Mouse (Mus musculus) MEL (cell line): Measurements from ENCODE around the gene Dtx3. TPM values are rescaled to one million over a fixed set of nuclear protein-coding genes. Genes with fewer than 3 reads are reported as not detected.

Source experiments
- DNase-seq: peaks from one replicate; pipeline ENCODE4 v3.0.0; 2011; ENCODE audit warnings: low read depth, low spot score
- H3K27ac ChIP-seq: 2 replicates; pipeline ENCODE4 v1.5.1; 2012; ENCODE audit warnings: low read depth, mild to moderate bottlenecking, control low read depth, low read length, moderate library complexity; ENCODE audit not compliant: control insufficient read depth
- H3K27me3 ChIP-seq, 2 experiments: fragments of 150-350 bp in 1 of 2; sonication (generic) in 1 of 2; 2 replicates each; pipeline ENCODE4 v1.6.1; 2012; ENCODE audit warnings: low read length in 2 of 2, mild to moderate bottlenecking in 2 of 2, improper control_type of control experiment in 1 of 2, moderate library complexity in 1 of 2; ENCODE audit not compliant: insufficient read depth in 2 of 2, control insufficient read depth in 1 of 2
- H3K36me3 ChIP-seq, 2 experiments: 2 replicates each; pipeline ENCODE4 v1.6.1; 2012 to 2014; ENCODE audit warnings: low read length in 2 of 2, improper control_type of control experiment in 1 of 2, inconsistent platforms in 1 of 2, mild to moderate bottlenecking in 1 of 2; ENCODE audit not compliant: insufficient read depth in 2 of 2, control insufficient read depth in 1 of 2
- H3K4me1 ChIP-seq, 2 experiments: fragments of 150-350 bp in 1 of 2; sonication (generic) in 1 of 2; 2 replicates each; pipeline ENCODE4 v1.6.1; 2012; ENCODE audit warnings: low read length in 2 of 2, improper control_type of control experiment in 1 of 2, mild to moderate bottlenecking in 1 of 2; ENCODE audit not compliant: insufficient read depth in 2 of 2, control insufficient read depth in 1 of 2
- H3K4me3 ChIP-seq, 2 experiments: fragments of 150-350 bp in 1 of 2; sonication (generic) in 1 of 2; 2 replicates each; pipeline ENCODE4 v1.5.1; 2012; ENCODE audit warnings: low read depth in 2 of 2, low read length in 2 of 2, mild to moderate bottlenecking in 2 of 2, moderate library complexity in 2 of 2, control low read depth in 1 of 2, improper control_type of control experiment in 1 of 2; ENCODE audit not compliant: control insufficient read depth in 1 of 2, insufficient read depth in 1 of 2
- H3K79me2 ChIP-seq: 2 replicates; pipeline ENCODE4 v1.6.1; 2012; ENCODE audit warnings: mild to moderate bottlenecking, low read length, moderate library complexity; ENCODE audit not compliant: control insufficient read depth, poor library complexity, insufficient read depth
- H3K9ac ChIP-seq: 2 replicates; pipeline ENCODE4 v1.6.1; 2012; ENCODE audit warnings: low read depth, mild to moderate bottlenecking, control low read depth, low read length, moderate library complexity; ENCODE audit not compliant: control insufficient read depth, poor library complexity, severe bottlenecking
- H3K9me3 ChIP-seq: fragments of 150-350 bp; sonication (generic); replicated peaks from 2 replicates; pipeline ENCODE4 v1.6.1; 2012; ENCODE audit warnings: mild to moderate bottlenecking, low read length, improper control_type of control experiment, moderate library complexity; ENCODE audit not compliant: insufficient read depth
- BHLHE40 ChIP-seq: IDR thresholded peaks from 2 replicates; pipeline ENCODE4 v1.6.1; 2012; ENCODE audit warnings: low read depth, mild to moderate bottlenecking, inconsistent platforms, low read length, improper control_type of control experiment, borderline replicate concordance
- CTCF ChIP-seq, 3 experiments: IDR thresholded peaks in 2 of 3; conservative IDR thresholded peaks in 1 of 3; 2 replicates each; pipeline ENCODE4 v1.5.1; 2011 to 2012; ENCODE audit warnings: low read length in 3 of 3, low read depth in 2 of 3, mild to moderate bottlenecking in 2 of 3, improper control_type of control experiment in 1 of 3, inconsistent platforms in 1 of 3, mixed read lengths in 1 of 3, moderate library complexity in 1 of 3; ENCODE audit not compliant: control insufficient read depth in 1 of 3, insufficient read depth in 1 of 3, poor library complexity in 1 of 3, severe bottlenecking in 1 of 3
- E2F4 ChIP-seq: IDR thresholded peaks from 2 replicates; pipeline ENCODE4 v1.6.1; 2011; ENCODE audit warnings: low read depth, low read length, improper control_type of control experiment, borderline replicate concordance
- EP300 ChIP-seq, 2 experiments: IDR thresholded peaks; 2 replicates each; pipeline ENCODE4 v1.6.1; 2011; ENCODE audit warnings: improper control_type of control experiment in 2 of 2, low read length in 2 of 2, low read depth in 1 of 2, mild to moderate bottlenecking in 1 of 2
- MAZ ChIP-seq: IDR thresholded peaks from 2 replicates; pipeline ENCODE4 v1.6.1; 2012; ENCODE audit warnings: low read depth, mild to moderate bottlenecking, inconsistent platforms, low read length, improper control_type of control experiment
- MEF2A ChIP-seq: IDR thresholded peaks from 2 replicates; pipeline ENCODE4 v1.6.1; 2014; ENCODE audit warnings: low read depth, mild to moderate bottlenecking, inconsistent platforms, low read length, improper control_type of control experiment; ENCODE audit not compliant: poor library complexity, insufficient replicate concordance, severe bottlenecking; ENCODE audit errors: extremely low read depth
- MXI1 ChIP-seq: IDR thresholded peaks from 2 replicates; pipeline ENCODE4 v1.6.1; 2011; ENCODE audit warnings: mild to moderate bottlenecking, low read depth, low read length, improper control_type of control experiment
- MYC ChIP-seq: IDR thresholded peaks from 2 replicates; pipeline ENCODE4 v1.6.1; 2011; ENCODE audit warnings: low read depth, mild to moderate bottlenecking, low read length, improper control_type of control experiment, moderate library complexity
- NELFE ChIP-seq: IDR thresholded peaks from 2 replicates; pipeline ENCODE4 v1.6.1; 2011; ENCODE audit warnings: low read depth, low read length, improper control_type of control experiment
- NRF1 ChIP-seq: IDR thresholded peaks from 2 replicates; pipeline ENCODE4 v1.6.1; 2014; ENCODE audit warnings: low read depth, mild to moderate bottlenecking, inconsistent platforms, low read length, improper control_type of control experiment, moderate library complexity; ENCODE audit not compliant: poor library complexity, insufficient read depth, severe bottlenecking
- POLR2A ChIP-seq, 2 experiments: IDR thresholded peaks; 2 replicates each; pipeline ENCODE4 v1.6.1; 2011 to 2012; ENCODE audit warnings: low read length in 2 of 2, mild to moderate bottlenecking in 2 of 2, control low read depth in 1 of 2, improper control_type of control experiment in 1 of 2, low read depth in 1 of 2, moderate library complexity in 1 of 2; ENCODE audit not compliant: control insufficient read depth in 1 of 2, insufficient read depth in 1 of 2, poor library complexity in 1 of 2
- POLR2AphosphoS5 ChIP-seq: IDR thresholded peaks from 2 replicates; pipeline ENCODE4 v1.6.1; 2012; ENCODE audit warnings: low read depth, borderline replicate concordance, mild to moderate bottlenecking, inconsistent platforms, low read length, moderate library complexity, mixed read lengths
- RAD21 ChIP-seq: IDR thresholded peaks from 2 replicates; pipeline ENCODE4 v1.6.1; 2011; ENCODE audit warnings: mild to moderate bottlenecking, low read depth, low read length, improper control_type of control experiment
- RCOR1 ChIP-seq: IDR thresholded peaks from 2 replicates; pipeline ENCODE4 v1.6.1; 2012; ENCODE audit warnings: low read depth, mild to moderate bottlenecking, inconsistent platforms, low read length, improper control_type of control experiment
- SIN3A ChIP-seq: IDR thresholded peaks from 2 replicates; pipeline ENCODE4 v1.6.1; 2012; ENCODE audit warnings: low read length, improper control_type of control experiment, inconsistent platforms
- SMC3 ChIP-seq: IDR thresholded peaks from 2 replicates; pipeline ENCODE4 v1.6.1; 2011; ENCODE audit warnings: low read depth, low read length, improper control_type of control experiment
- TCF12 ChIP-seq: IDR thresholded peaks from 2 replicates; pipeline ENCODE4 v1.6.1; 2014; ENCODE audit warnings: low read depth, mild to moderate bottlenecking, inconsistent platforms, low read length, improper control_type of control experiment, moderate library complexity
- UBTF ChIP-seq: IDR thresholded peaks from 2 replicates; pipeline ENCODE4 v1.6.1; 2012; ENCODE audit warnings: low read depth, mild to moderate bottlenecking, inconsistent platforms, low read length, improper control_type of control experiment, moderate library complexity, borderline replicate concordance; ENCODE audit not compliant: insufficient read depth
- USF1 ChIP-seq: IDR thresholded peaks from 2 replicates; pipeline ENCODE4 v1.6.1; 2014; ENCODE audit warnings: low read depth, mild to moderate bottlenecking, inconsistent platforms, low read length, improper control_type of control experiment, moderate library complexity
- USF2 ChIP-seq, 2 experiments: IDR thresholded peaks; 2 replicates each; pipeline ENCODE4 v1.6.1; 2011 to 2012; ENCODE audit warnings: improper control_type of control experiment in 2 of 2, low read length in 2 of 2, borderline replicate concordance in 1 of 2, inconsistent platforms in 1 of 2, low read depth in 1 of 2, mild to moderate bottlenecking in 1 of 2; ENCODE audit not compliant: insufficient read depth in 1 of 2
- ZC3H11A ChIP-seq: IDR thresholded peaks from 2 replicates; pipeline ENCODE4 v1.6.1; 2012; ENCODE audit warnings: low read depth, mild to moderate bottlenecking, inconsistent platforms, low read length, improper control_type of control experiment
- ZKSCAN1 ChIP-seq: IDR thresholded peaks from 2 replicates; pipeline ENCODE4 v1.6.1; 2012; ENCODE audit warnings: low read depth, mild to moderate bottlenecking, inconsistent platforms, low read length, improper control_type of control experiment, moderate library complexity
- ZMIZ1 ChIP-seq: IDR thresholded peaks from 2 replicates; pipeline ENCODE4 v1.6.1; 2012; ENCODE audit warnings: low read depth, mild to moderate bottlenecking, inconsistent platforms, low read length, improper control_type of control experiment, moderate library complexity
- ZNF384 ChIP-seq: IDR thresholded peaks from 2 replicates; pipeline ENCODE4 v1.6.1; 2012; ENCODE audit warnings: low read depth, mild to moderate bottlenecking, inconsistent platforms, low read length, improper control_type of control experiment
- polyA plus RNA-seq, 2 experiments: library from polyadenylated mRNA; stranded (reverse) in 1 of 2; unstranded in 1 of 2; fragments of >175 nt in 1 of 2; fragments of >200 nt in 1 of 2; gene quantifications; 2 replicates each; pipeline versions ENCODE4 v1.2.1 to v1.2.4; 2012; ENCODE audit warnings: low replicate concordance in 2 of 2, low read depth in 1 of 2; ENCODE audit not compliant: insufficient read length in 2 of 2, insufficient read depth in 1 of 2, missing spikeins in 1 of 2
- total RNA-seq: library from RNA; depleted of rRNA; stranded (reverse); fragments of 300-350 nt; gene quantifications from 2 replicates; pipeline ENCODE4 v1.2.3, GENCODE M21; 2012

Gene Dtx3
- total and polyA plus RNA-seq, 3 experiments: 30.5 to 107 TPM; not detected in 1

DNA sequence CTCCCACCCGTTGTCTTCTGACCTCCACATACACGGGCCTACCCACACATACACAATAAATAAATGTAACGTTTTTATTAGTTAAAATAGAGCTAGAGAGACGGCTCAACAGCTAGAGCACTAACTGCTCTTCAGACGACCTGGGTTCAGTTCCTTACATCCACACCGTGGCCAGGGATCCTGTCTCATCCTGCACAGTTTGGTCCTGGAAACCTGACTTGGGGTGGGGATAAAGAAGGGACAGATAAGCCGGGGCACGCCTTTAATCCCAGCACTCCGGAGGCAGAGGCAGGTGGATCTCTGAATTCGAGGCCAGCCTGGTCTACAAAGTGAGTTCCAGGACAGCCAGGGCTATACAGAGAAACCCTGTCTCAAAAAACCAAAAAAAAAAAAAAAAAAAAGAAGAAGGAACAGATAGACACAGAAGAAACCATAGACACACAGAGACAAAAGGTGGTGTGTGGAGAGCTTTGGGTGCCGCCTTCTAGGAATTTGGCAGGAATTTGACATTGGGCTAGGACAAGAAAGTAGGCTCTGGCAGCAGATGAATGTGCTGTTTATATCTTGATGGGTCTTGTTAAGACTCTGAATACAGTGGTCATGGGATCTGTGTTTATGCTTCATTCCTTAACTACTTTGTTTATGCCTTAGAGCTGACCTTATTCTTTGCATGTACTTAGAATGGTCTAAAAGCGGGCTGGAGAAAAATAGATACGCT is 18.3 kb upstream of the Dtx3 start:
- Histone ChIP-seq H3K9ac (no peak overlapping the region), H3K27ac (no peak overlapping the region), H3K9me3 (no peaks in the 10 kb centered on the region), H3K79me2 (peaks cover 23% of the 10 kb centered on the region), H3K4me3 (no peak overlapping the region), H3K36me3 (peaks cover 0 to 7% of the 10 kb centered on the region in 2 experiments; a peak in 2 of 4 replicates), H3K4me1 (peaks cover 2 to 16% of the 10 kb centered on the region in 2 experiments), H3K27me3 (no peaks in the 10 kb centered on the region)
- DNase-seq: no peak
- TF ChIP-seq BHLHE40 (no peak), NRF1 (no peak), USF1 (no peak), SIN3A (no peak), ZMIZ1 (no peak), RCOR1 (no peak), ZNF384 (no peak), UBTF (no peak), E2F4 (no peak), EP300 (IDR thresholded peaks at IDR 0.05; ENCODE audit: low read depth in 1 of 2, low read length in 2 of 2) (no peak), USF2 (IDR thresholded peaks at IDR 0.05; ENCODE audit: borderline replicate concordance in 1 of 2, insufficient read depth in 1 of 2, low read depth in 1 of 2, low read length in 2 of 2) (no peak), MAZ (no peak), ZC3H11A (no peak), POLR2AphosphoS5 (no peak), MEF2A (no peak), TCF12 (no peak), POLR2A (IDR thresholded peaks at IDR 0.05; ENCODE audit: control insufficient read depth in 1 of 2, insufficient read depth in 1 of 2, low read depth in 1 of 2, low read length in 2 of 2, poor library complexity in 1 of 2) (no peak)

DNA sequence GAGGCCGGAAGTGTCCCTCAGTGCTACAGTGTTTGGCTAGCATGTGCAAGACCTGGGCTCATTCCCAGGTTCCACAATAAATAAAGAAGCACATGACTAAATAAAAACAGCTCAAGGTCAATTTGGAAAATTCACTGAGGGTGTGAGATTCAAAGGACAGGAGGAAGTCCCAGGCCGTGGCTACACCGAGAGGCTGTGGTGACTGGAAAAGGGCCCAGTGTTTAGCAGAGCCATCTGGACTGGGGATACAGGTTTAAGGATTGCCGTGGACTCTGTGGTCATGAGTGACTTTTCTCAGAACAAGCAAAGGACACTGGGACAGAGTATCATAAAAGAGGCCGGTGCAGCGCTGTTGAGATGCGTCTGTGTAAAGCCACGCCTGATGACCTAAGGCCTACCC is 17.7 kb upstream of the Dtx3 start:
- no peaks in the 10 kb centered on the region for H3K27me3 ChIP-seq
- H3K36me3 ChIP-seq: peaks cover 0 to 7% of the 10 kb centered on the region in 2 experiments; a peak in 2 of 4 replicates
- no peak for DNase-seq
- peaks cover 27% of the 10 kb centered on the region for H3K79me2 ChIP-seq
- peaks cover 2 to 16% of the 10 kb centered on the region in 2 experiments for H3K4me1 ChIP-seq
- H3K9me3 ChIP-seq: no peaks in the 10 kb centered on the region
- H3K27ac ChIP-seq: no peak overlapping the region
- TF ChIP-seq MXI1 (no peak), CTCF (IDR thresholded peaks at IDR 0.05 in 2 of 3, conservative IDR thresholded peaks at IDR 0.05 in 1 of 3; ENCODE audit: control insufficient read depth in 1 of 3, insufficient read depth in 1 of 3, low read depth in 2 of 3, low read length in 3 of 3, poor library complexity in 1 of 3, severe bottlenecking in 1 of 3) (no peak), ZKSCAN1 (no peak), NELFE (no peak), RAD21 (no peak), ZC3H11A (no peak), NRF1 (no peak), MYC (no peak), SMC3 (no peak), EP300 (IDR thresholded peaks at IDR 0.05; ENCODE audit: low read depth in 1 of 2, low read length in 2 of 2) (no peak)
- TF ChIP-seq, all 39 proteins: peak for 0
- H3K4me3 ChIP-seq: no peak overlapping the region
- no peak overlapping the region for H3K9ac ChIP-seq
